Mouse (Mus musculus): ENCODE results near the gene Irf2bp1. TPM values are rescaled to one million over a fixed set of nuclear protein-coding genes. Genes with fewer than 3 reads are reported as not detected.

The Irf2bp1 gene
- polyA plus RNA-seq, 1 experiment from 2014 or later: 23.5 TPM

DNA sequence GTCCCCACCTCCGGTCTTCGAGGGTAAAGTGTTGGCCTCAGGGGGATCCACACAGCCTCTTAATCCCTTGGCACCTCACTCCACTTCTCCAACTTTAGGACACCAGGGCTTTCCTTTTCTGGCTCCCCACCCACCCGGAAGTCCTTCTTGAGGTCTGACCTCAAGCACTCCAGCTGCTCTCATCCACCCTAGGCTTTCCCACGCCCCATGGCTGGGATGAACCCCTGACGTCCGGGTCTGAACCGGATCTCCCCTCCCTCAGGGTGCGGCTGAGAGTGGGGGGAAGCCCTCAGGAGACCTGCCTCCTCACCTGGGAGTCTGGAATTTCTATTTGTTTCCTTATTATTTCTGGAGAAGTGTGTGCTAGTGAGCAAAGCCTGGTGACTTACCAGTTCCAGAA, 17.2 kb downstream of the Irf2bp1 start:
- Histone ChIP-seq H3K36me3 (ENCODE audit: insufficient read depth, low read length) (no peaks in the 10 kb centered on the region), H3K27me3 (ENCODE audit: insufficient read depth, low read length) (peaks cover 32% of the 10 kb centered on the region), H3K27ac (ENCODE audit: low read length) (no peak overlapping the region), H3K9me3 (ENCODE audit: low read length) (no peaks in the 10 kb centered on the region), H3K4me1 (ENCODE audit: insufficient read depth, low read length) (peaks cover 13% of the 10 kb centered on the region), H3K4me3 (ENCODE audit: low read length) (no peak overlapping the region), H3K4me2 (replicated peaks; ENCODE audit: low read depth, low read length) (no peak overlapping the region), H3K9ac (replicated peaks; ENCODE audit: low read length) (no peak overlapping the region)
- WGBS: 17% methylated on average over 8 of the region's 8 CpGs
- ATAC-seq (ENCODE audit: low FRiP score, low TSS enrichment): no peak

DNA sequence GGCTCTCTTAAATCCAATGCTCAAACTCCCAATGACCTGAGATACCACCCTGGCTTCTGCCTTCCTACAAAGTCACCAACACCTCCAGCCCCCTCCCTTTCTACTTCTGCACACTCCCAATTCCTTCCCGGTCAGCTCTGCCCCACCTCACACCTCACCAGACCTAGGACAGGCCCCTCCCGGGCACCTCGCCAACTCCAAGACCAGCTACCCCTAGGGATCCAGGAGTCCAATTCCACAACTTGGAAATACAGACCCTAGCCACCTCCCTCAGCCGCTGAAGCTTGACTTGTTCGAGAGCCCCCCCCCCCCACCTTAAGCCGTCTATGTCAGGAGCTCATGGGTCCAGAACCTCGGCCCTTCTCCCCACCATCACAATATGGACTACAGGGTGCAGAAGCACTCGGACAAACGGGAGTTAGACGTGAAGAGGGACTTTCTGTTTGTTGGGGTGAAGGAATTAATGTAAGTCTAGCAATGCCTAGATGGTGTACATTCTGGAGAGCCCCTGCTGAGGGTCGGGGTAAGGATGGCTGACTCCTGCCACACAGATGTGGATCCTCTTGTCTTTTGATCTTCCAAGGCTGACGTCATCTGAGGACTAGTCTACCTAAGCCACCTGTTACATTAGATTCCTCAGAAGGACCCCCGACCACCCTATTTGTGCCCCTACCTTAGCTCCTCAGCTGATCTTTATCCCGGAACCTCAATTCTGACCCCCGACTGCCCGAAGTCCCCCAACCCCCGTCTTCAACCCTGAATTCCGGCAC, 18.5 kb downstream of the Irf2bp1 start:
- Histone ChIP-seq H3K9me3 (ENCODE audit: low read length) (no peaks in the 10 kb centered on the region), H3K36me3 (ENCODE audit: insufficient read depth, low read length) (no peaks in the 10 kb centered on the region), H3K27me3 (ENCODE audit: insufficient read depth, low read length) (peaks cover 32% of the 10 kb centered on the region), H3K4me3 (ENCODE audit: low read length) (no peak overlapping the region), H3K9ac (replicated peaks; ENCODE audit: low read length) (no peak overlapping the region), H3K27ac (ENCODE audit: low read length) (no peak overlapping the region), H3K4me2 (replicated peaks; ENCODE audit: low read depth, low read length) (no peak overlapping the region), H3K4me1 (ENCODE audit: insufficient read depth, low read length) (peaks cover 15% of the 10 kb centered on the region)
- ATAC-seq (ENCODE audit: low FRiP score, low TSS enrichment): no peak
- 54% methylated on average over 18 of the region's 18 CpGs for WGBS

DNA sequence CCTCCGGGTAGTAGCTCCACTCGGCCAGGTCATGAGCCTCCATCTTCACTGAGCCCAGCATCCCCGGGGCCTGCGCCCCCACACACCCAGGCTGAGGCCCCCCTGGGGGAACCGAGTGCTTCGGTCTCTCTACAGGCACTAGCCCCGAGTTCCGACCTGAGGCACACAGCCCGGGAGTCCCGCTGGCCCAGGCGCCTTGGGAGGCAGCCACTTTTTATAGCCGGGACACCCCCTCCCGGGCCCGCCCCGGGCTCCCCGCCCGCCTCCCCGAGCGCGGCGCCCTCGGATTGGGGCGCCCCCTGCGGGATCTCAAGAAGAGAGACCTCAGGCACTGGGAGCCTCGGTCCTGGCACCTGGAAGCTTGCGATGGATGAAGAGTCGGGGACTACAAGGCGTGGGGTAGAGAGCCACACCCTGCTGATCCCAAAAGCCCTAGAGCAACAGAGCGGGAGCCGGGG, 19.5 kb downstream of the Irf2bp1 start, which contains the start of gene Foxa3:
TSS of gene Foxa3 (minus strand) at position 182 of the 458 bp plus-strand sequence.
- Histone ChIP-seq H3K9ac (replicated peaks; ENCODE audit: low read length) (peak within 1 kb of the TSS; percentile 78), H3K9me3 (ENCODE audit: low read length) (no peaks in the 10 kb centered on the region), H3K4me2 (replicated peaks; ENCODE audit: low read depth, low read length) (peak within 1 kb of the TSS; percentile 89), H3K27me3 (ENCODE audit: insufficient read depth, low read length) (peaks cover 32% of the 10 kb centered on the region), H3K27ac (ENCODE audit: low read length) (peak within 1 kb of the TSS; percentile 31; the same call in 1 of the 2 replicates), H3K36me3 (ENCODE audit: insufficient read depth, low read length) (no peaks in the 10 kb centered on the region), H3K4me1 (ENCODE audit: insufficient read depth, low read length) (peaks cover 15% of the 10 kb centered on the region), H3K4me3 (ENCODE audit: low read length) (peak within 1 kb of the TSS; percentile 80)
- 1% methylated on average over 27 of the region's 30 CpGs for WGBS
- ATAC-seq (ENCODE audit: low FRiP score, low TSS enrichment): peak; percentile 28

DNA sequence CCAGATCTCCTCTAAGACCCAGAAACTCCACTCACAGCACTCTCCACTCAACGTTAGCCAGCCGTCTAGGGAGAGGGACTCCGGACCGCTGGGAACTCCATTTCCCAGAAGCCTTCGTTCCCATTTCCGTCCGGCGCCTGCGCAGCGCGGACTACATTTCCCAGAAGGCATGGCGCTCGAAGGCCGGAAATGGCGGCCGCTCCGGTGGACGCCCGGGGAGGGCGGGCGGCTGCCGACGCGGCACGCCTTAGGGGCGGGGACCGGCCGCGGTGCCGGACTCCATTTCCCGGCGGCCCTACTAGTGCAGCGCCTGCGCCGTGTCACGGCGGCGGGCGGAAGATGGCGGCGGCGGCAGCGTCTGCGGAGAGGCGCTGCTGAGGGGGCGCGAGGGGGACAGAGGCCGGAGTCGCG, 20.3 kb downstream of the Irf2bp1 start, which contains the start of gene Sympk:
TSS of gene Sympk (plus strand) at position 282 of the 411 bp plus-strand sequence.
- peaks cover 32% of the 10 kb centered on the region for H3K27me3 ChIP-seq (ENCODE audit: insufficient read depth, low read length)
- peak within 1 kb of the TSS; percentile 80 for H3K4me3 ChIP-seq (ENCODE audit: low read length)
- ATAC-seq (ENCODE audit: low FRiP score, low TSS enrichment): peak; percentile 95
- H3K9me3 ChIP-seq (ENCODE audit: low read length): no peaks in the 10 kb centered on the region
- H3K4me2 ChIP-seq (replicated peaks; ENCODE audit: low read depth, low read length): peak within 1 kb of the TSS; percentile 89
- H3K36me3 ChIP-seq (ENCODE audit: insufficient read depth, low read length): peaks cover 4% of the 10 kb centered on the region
- H3K9ac ChIP-seq (replicated peaks; ENCODE audit: low read length): peak within 1 kb of the TSS; percentile 78
- WGBS: under 1% methylated on average over 50 of the region's 50 CpGs
- H3K27ac ChIP-seq (ENCODE audit: low read length): peak within 1 kb of the TSS; percentile 31
- H3K4me1 ChIP-seq (ENCODE audit: insufficient read depth, low read length): peaks cover 15% of the 10 kb centered on the region

DNA sequence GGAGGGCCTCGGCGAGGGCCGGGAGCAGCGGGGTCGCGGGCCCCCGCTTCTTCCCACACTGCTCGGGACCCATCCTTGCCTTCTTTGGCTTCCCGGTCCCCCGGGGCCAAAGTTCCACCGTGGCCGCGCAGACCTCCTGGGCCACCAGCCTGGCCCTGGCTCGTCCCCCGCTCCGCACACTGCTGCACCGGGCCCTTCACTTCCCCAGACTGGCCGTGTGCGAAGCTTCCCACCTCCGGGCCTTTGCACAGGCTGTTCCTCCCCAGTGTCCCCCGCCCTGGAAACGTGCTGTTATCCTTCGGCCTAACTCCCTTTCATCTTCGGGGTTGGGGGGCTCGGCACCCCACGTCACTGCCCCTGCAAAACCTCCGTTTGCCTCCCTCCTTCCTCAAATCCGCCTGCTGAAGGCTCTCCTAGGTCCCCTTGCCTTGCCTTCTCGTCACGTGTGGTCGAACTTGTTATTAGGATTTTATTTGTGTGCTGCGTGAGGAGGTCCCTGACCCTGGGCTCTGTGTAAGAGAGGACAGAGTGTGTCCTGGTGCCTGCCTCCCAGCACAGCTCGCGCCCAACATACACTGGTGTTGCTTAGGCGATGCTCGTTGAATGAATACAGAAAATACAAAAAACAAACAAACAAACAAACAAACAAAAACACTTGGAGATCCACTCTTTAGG, 20.9 kb downstream of the Irf2bp1 start:
- peak overlapping the region; percentile 78 for H3K9ac ChIP-seq (replicated peaks; ENCODE audit: low read length)
- H3K4me3 ChIP-seq (ENCODE audit: low read length): peak overlapping the region; percentile 80
- peaks cover 10% of the 10 kb centered on the region for H3K36me3 ChIP-seq (ENCODE audit: insufficient read depth, low read length)
- WGBS: 2% methylated on average over 35 of the region's 36 CpGs
- H3K27ac ChIP-seq (ENCODE audit: low read length): peak overlapping the region; percentile 31
- peaks cover 32% of the 10 kb centered on the region for H3K27me3 ChIP-seq (ENCODE audit: insufficient read depth, low read length)
- H3K9me3 ChIP-seq (ENCODE audit: low read length): no peaks in the 10 kb centered on the region
- H3K4me1 ChIP-seq (ENCODE audit: insufficient read depth, low read length): peaks cover 15% of the 10 kb centered on the region
- peak overlapping the region; percentile 89 for H3K4me2 ChIP-seq (replicated peaks; ENCODE audit: low read depth, low read length)
- ATAC-seq (ENCODE audit: low FRiP score, low TSS enrichment): peak; percentile 50

DNA sequence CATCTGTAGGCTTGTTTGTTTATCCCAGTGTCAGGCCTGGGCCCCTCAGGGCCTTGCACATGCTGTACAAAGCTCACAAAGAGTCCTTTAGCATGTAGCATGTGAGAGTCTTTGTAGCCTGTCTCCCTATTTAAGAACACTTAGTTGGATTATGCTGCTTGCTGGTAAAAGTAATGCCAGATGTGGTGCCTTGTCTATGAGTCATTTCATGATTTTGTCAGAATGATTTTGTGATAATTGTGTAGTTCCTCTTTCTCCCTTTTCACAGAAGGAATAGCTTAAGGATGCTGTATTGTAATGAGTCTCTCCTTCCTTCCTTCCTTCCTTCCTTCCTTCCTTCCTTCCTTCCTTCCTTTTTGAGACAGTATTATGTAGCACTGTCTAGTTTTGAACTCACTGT, 24.2 kb downstream of the Irf2bp1 start:
- Histone ChIP-seq H3K9ac (replicated peaks; ENCODE audit: low read length) (no peak overlapping the region), H3K4me2 (replicated peaks; ENCODE audit: low read depth, low read length) (no peak overlapping the region), H3K36me3 (ENCODE audit: insufficient read depth, low read length) (peaks cover 38% of the 10 kb centered on the region), H3K27ac (ENCODE audit: low read length) (no peak overlapping the region), H3K4me1 (ENCODE audit: insufficient read depth, low read length) (peaks cover 15% of the 10 kb centered on the region), H3K4me3 (ENCODE audit: low read length) (no peak overlapping the region), H3K27me3 (ENCODE audit: insufficient read depth, low read length) (peaks cover 8% of the 10 kb centered on the region), H3K9me3 (ENCODE audit: low read length) (no peaks in the 10 kb centered on the region)
- ATAC-seq (ENCODE audit: low FRiP score, low TSS enrichment): no peak

DNA sequence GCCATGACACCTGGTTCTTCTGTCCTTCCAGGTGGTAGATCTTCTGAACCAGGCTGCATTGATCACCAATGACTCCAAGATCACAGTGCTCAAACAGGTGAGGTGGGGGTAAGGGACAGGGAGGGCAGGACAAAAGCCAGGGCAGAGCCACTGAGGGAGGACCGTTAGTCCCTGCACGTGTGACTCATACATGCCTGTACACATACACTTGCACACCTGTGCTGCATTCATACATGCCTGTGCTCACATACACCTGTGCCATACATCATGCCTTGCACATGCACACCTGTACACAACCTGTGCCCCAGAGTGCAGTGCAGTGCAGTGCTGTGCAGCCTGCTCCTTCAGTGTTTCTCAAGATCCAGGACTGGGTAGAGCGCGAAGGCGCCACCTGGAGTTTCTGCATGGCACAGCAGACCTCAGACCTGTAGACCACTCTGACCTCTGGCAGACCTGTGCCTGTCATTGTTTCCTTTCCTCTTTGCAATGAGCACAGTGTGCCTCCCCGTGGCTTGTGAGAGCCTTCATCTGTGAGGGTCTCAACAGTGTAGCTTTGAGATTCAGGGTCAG, 25.3 kb downstream of the Irf2bp1 start:
- peak; percentile 14; the same call in 1 of the 2 replicates for ATAC-seq (ENCODE audit: low FRiP score, low TSS enrichment)

DNA sequence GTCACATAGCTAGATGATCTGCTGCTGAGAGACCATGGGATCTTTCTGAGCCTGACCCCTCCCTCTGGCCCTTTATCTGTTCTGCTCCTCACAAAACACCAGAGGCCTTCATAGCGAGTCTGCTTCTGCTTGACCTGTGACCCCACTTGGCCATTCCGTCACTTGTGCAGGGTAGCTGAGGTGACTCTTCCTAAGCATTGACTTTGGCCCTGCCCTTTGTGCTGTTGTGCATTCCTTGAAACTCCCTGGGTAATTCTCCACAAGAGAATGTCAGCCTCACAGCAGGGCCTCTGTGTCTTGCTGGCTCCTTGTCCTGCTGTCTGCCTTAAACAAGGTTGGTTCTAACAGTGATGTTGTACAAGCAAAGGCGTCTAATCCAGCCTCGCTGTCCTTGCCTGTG, 27.8 kb downstream of the Irf2bp1 start:
- Histone ChIP-seq H3K9ac (replicated peaks; ENCODE audit: low read length) (no peak overlapping the region), H3K4me1 (ENCODE audit: insufficient read depth, low read length) (no peaks in the 10 kb centered on the region), H3K27ac (ENCODE audit: low read length) (no peak overlapping the region), H3K9me3 (ENCODE audit: low read length) (no peaks in the 10 kb centered on the region), H3K4me2 (replicated peaks; ENCODE audit: low read depth, low read length) (no peak overlapping the region), H3K4me3 (ENCODE audit: low read length) (no peak overlapping the region), H3K27me3 (ENCODE audit: insufficient read depth, low read length) (no peaks in the 10 kb centered on the region), H3K36me3 (ENCODE audit: insufficient read depth, low read length) (peaks cover 64% of the 10 kb centered on the region)
- WGBS: 82% methylated on average over 4 of the region's 4 CpGs
- no peak for ATAC-seq (ENCODE audit: low FRiP score, low TSS enrichment)

More for the DNA sequence above, 25.3 kb downstream of the Irf2bp1 start:
- WGBS: 60% methylated on average over 6 of the region's 6 CpGs
- Histone ChIP-seq H3K27ac (ENCODE audit: low read length) (no peak overlapping the region), H3K4me2 (replicated peaks; ENCODE audit: low read depth, low read length) (no peak overlapping the region), H3K27me3 (ENCODE audit: insufficient read depth, low read length) (no peaks in the 10 kb centered on the region), H3K4me3 (ENCODE audit: low read length) (no peak overlapping the region), H3K36me3 (ENCODE audit: insufficient read depth, low read length) (peaks cover 45% of the 10 kb centered on the region), H3K9ac (replicated peaks; ENCODE audit: low read length) (no peak overlapping the region), H3K4me1 (ENCODE audit: insufficient read depth, low read length) (peaks cover 15% of the 10 kb centered on the region), H3K9me3 (ENCODE audit: low read length) (no peaks in the 10 kb centered on the region)

DNA sequence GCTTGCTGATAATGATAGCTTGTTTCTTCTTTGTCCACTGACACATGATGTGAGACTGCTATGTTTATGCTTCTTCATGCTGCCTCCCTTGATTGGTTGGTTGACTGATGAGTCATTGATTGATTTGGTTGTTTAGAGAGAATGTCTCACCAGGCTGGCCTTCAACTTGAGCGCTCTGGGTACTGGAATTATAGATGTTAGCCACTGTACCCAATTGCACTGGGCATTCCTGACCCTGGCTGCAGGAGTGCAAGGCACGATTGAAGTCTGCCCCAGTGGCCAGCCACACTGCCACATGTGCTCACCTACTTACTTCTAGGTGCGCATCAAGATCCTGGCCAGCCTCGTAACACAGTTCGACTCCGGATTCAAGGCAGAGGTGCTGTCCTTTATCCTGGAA, 40.8 kb downstream of the Irf2bp1 start:
- Histone ChIP-seq H3K4me2 (replicated peaks; ENCODE audit: low read depth, low read length) (no peak overlapping the region), H3K4me1 (ENCODE audit: insufficient read depth, low read length) (no peaks in the 10 kb centered on the region), H3K9me3 (ENCODE audit: low read length) (no peaks in the 10 kb centered on the region), H3K9ac (replicated peaks; ENCODE audit: low read length) (no peak overlapping the region), H3K27me3 (ENCODE audit: insufficient read depth, low read length) (no peaks in the 10 kb centered on the region), H3K27ac (ENCODE audit: low read length) (no peak overlapping the region), H3K36me3 (ENCODE audit: insufficient read depth, low read length) (peaks cover 89% of the 10 kb centered on the region), H3K4me3 (ENCODE audit: low read length) (no peak overlapping the region)
- ATAC-seq (ENCODE audit: low FRiP score, low TSS enrichment): no peak
- WGBS: 96% methylated on average over 6 of the region's 6 CpGs

Data from kidney, embryonic 16.5 days (tissue).